Mouse (Mus musculus) heart, adult 11 months (tissue): ENCODE measurements around the gene Rab40c.

Source experiments
- DNase-seq: peaks from one replicate; pipeline ENCODE4 v3.0.0; 2022

Rab40c gene

GRCm38 (mm10) chr17:25895415-25895814 is 24.1 kb downstream of the Rab40c start:
- peak; percentile 92 for DNase-seq

- DNase-seq = peak; percentile 95
Measured at GRCm38 (mm10) chr17:25893975-25894617, 25.4 kb downstream of the Rab40c start.

GRCm38 (mm10) chr17:25888837-25889236 is 30.7 kb downstream of the Rab40c start:
- DNase-seq = no peak

GRCm38 (mm10) chr17:25887467-25887866 is 32.1 kb downstream of the Rab40c start:
- no peak for DNase-seq

GRCm38 (mm10) chr17:25886806-25887205 is 32.7 kb downstream of the Rab40c start:
- no peak for DNase-seq

GRCm38 (mm10) chr17:25885636-25886035 is 33.9 kb downstream of the Rab40c start:
- DNase-seq = no peak

GRCm38 (mm10) chr17:25883824-25884223 is 35.7 kb downstream of the Rab40c start:
- DNase-seq = no peak

GRCm38 (mm10) chr17:25883268-25883667 is 36.3 kb downstream of the Rab40c start:
- DNase-seq = peak; percentile 91

- DNase-seq = peak; percentile 92
Measured at GRCm38 (mm10) chr17:25882306-25882705, 37.2 kb downstream of the Rab40c start.

- peak; percentile 87 for DNase-seq
Measured at GRCm38 (mm10) chr17:25881691-25882090, 37.8 kb downstream of the Rab40c start.

- DNase-seq = peak; percentile 89
Measured at GRCm38 (mm10) chr17:25880913-25881641, 38.5 kb downstream of the Rab40c start.

GRCm38 (mm10) chr17:25880196-25880910 is 39.2 kb downstream of the Rab40c start, which contains the start of gene Wfikkn1:
Wfikkn1 (minus strand) TSS chr17:25880858.
- DNase-seq = peak; percentile 91

- DNase-seq = peak; percentile 93
Measured at GRCm38 (mm10) chr17:25879750-25880149, 39.8 kb downstream of the Rab40c start.

- DNase-seq = peak; percentile 94
Measured at GRCm38 (mm10) chr17:25879261-25879660, 40.3 kb downstream of the Rab40c start.

GRCm38 (mm10) chr17:25878611-25879180 is 40.8 kb downstream of the Rab40c start:
- peak; percentile 93 for DNase-seq

- peak; percentile 93 for DNase-seq
Measured at GRCm38 (mm10) chr17:25877741-25878610, 41.6 kb downstream of the Rab40c start.

- DNase-seq = peak; percentile 91
Measured at GRCm38 (mm10) chr17:25877025-25877424, 42.5 kb downstream of the Rab40c start.

GRCm38 (mm10) chr17:25876347-25876915 is 43.1 kb downstream of the Rab40c start:
- DNase-seq = peak; percentile 94

GRCm38 (mm10) chr17:25875171-25876136 is 44.1 kb downstream of the Rab40c start:
- DNase-seq = peak; percentile 99

- DNase-seq = peak; percentile 98
Measured at GRCm38 (mm10) chr17:25874721-25875170, 44.8 kb downstream of the Rab40c start, which contains the start of gene Mettl26. Mettl26 (plus strand) TSS chr17:25875074.
